ENCODE assay signal across 29 mouse cellular contexts in the genomic region with DNA sequence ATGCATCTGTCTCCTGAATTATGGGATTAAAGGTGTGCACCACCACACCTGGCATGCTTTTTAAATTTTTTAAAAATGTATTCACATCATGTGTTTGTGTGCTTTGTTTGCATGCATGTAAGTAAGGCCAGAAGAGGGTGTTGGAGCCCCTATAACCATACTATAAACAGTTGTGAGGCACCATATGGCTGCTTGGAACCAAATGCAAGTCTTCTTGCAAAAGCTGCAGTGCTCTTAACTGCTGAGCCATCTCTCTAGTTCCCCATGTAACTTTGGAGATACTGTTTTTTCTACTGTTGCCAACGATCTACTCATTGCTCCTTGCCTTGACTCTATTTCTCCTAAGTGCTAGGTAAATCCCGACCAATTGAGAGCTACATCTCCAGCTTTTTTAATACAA. TPM values are rescaled to one million over a fixed set of nuclear protein-coding genes. Genes with fewer than 3 reads are reported as not detected.
"Had no signal": no experiment of that assay in that cellular context is flagged by ENCODE, and none has a peak within 500 bp of the region (broad histone marks: within the 10 kb centered on the region; RNA-seq: fewer than 3 reads in every experiment).

No protein-coding gene starts in this region.

- H3K4me3 ChIP-seq: heart, adult 2 months; heart, embryonic 13.5 days; heart, embryonic 15.5 days; hindbrain, embryonic 13.5 days; hindbrain, embryonic 15.5 days; intestine, embryonic 15.5 days; left cerebral cortex, adult 2 months; limb, embryonic 10.5 days; limb, embryonic 12.5 days; liver, embryonic 13.5 days; liver, embryonic 15.5 days had no signal

- H3K27me3 ChIP-seq: heart, embryonic 13.5 days; heart, embryonic 15.5 days; hindbrain, embryonic 13.5 days; hindbrain, embryonic 15.5 days; intestine, embryonic 15.5 days; limb, embryonic 12.5 days; liver, embryonic 13.5 days; liver, embryonic 15.5 days had no signal

- H3K4me2 ChIP-seq: heart, embryonic 11.5 days; heart, embryonic 13.5 days; heart, embryonic 15.5 days; hindbrain, embryonic 13.5 days; hindbrain, embryonic 15.5 days; intestine, embryonic 15.5 days; limb, embryonic 12.5 days; liver, embryonic 11.5 days; liver, embryonic 13.5 days; liver, embryonic 15.5 days had no signal

- H3K36me3 ChIP-seq: intestine, embryonic 15.5 days; liver, embryonic 15.5 days had no signal

- H3K9me3 ChIP-seq: heart, embryonic 13.5 days; heart, embryonic 15.5 days; hindbrain, embryonic 13.5 days; hindbrain, embryonic 15.5 days; intestine, embryonic 15.5 days; limb, embryonic 10.5 days; limb, embryonic 12.5 days; liver, embryonic 13.5 days; liver, embryonic 15.5 days had no signal

- ATAC-seq: inflammation-experienced regulatory T-cells, adult 6 months; intestine, embryonic 15.5 days; intestine, postnatal 0 days; liver, postnatal 0 days had no signal

- H3K9ac ChIP-seq: heart, embryonic 13.5 days; heart, embryonic 15.5 days; hindbrain, embryonic 13.5 days; hindbrain, embryonic 15.5 days; intestine, embryonic 15.5 days; limb, embryonic 12.5 days; liver, embryonic 13.5 days; liver, embryonic 15.5 days; liver, postnatal 0 days had no signal

- DNase-seq: gastrocnemius, postnatal 14 days; gastrocnemius, postnatal 36 days; heart, adult 11 months; heart, adult 2 months; heart, postnatal 14 days; heart, postnatal 36 days; kidney, adult 18-20 months; kidney, adult 8-10 months; kidney, postnatal 10 days; kidney, postnatal 25 days; kidney, postnatal 4 days; liver; liver, embryonic 13.5 days; liver, postnatal 0 days had no signal

- H3K27ac ChIP-seq: heart, adult 2 months; heart, embryonic 13.5 days; heart, embryonic 15.5 days; hindbrain, embryonic 13.5 days; hindbrain, embryonic 15.5 days; intestine, embryonic 15.5 days; left cerebral cortex, adult 2 months; limb, embryonic 10.5 days; limb, embryonic 12.5 days; liver, embryonic 13.5 days; liver, embryonic 15.5 days had no signal

- H3K4me1 ChIP-seq: hindbrain, embryonic 15.5 days; intestine, embryonic 15.5 days; limb, embryonic 10.5 days; limb, embryonic 12.5 days; liver, embryonic 15.5 days had no signal

RNA-seq across cellular contexts. Expression of a gene that starts 41.8 kb away (rescaled TPM):
- polyA plus RNA-seq: gonadal fat pad, adult 2 months; heart, adult 2 months; heart, embryonic 11.5 days; kidney, embryonic 14.5 days had no signal
